Mouse (Mus musculus) T-helper 2 cell (primary cell): ENCODE measurements around the gene Ndufb4.
"Not testable (repeated sequence)": the region's sequence is repeated elsewhere in the genome, so short reads cannot be mapped to it uniquely, and the experiment has no call there.

ENCODE experiments used
- in situ Hi-C: fragments of 300-600 bp; cut with MboI, MseI; formaldehyde crosslinking; loops from one replicate; pipeline ENCODE4 v1.15.1; 2025; ENCODE audit warnings: high pct_unique_total_duplicates

Gene Ndufb4

GRCm38 (mm10) chr16:37653731-37654657, at the start of gene Ndufb4:
TSS of gene Ndufb4 (minus strand) at chr16:37654453.
- in situ Hi-C loops, result loop anchor here (10.0 kb wide), 1 partner anchor 109 kb away; no protein-coding TSS in a partner anchor

GRCm38 (mm10) chr16:37703884-37704283, 49.6 kb upstream of the Ndufb4 start:
- in situ Hi-C loops, result no loop called here

GRCm38 (mm10) chr16:37700071-37700470, 45.8 kb upstream of the Ndufb4 start:
- in situ Hi-C loops, result not testable (repeated sequence)

- in situ Hi-C loops, result no loop called here
These were observed 44.5 kb upstream of the Ndufb4 start for GRCm38 (mm10) chr16:37698767-37699166.

GRCm38 (mm10) chr16:37697271-37697670, 43.0 kb upstream of the Ndufb4 start:
- in situ Hi-C loops, result no loop called here

- in situ Hi-C loops, result no loop called here
These were observed 36.9 kb upstream of the Ndufb4 start for GRCm38 (mm10) chr16:37690932-37691730.

- in situ Hi-C loops, result no loop called here
These were observed 36.2 kb upstream of the Ndufb4 start for GRCm38 (mm10) chr16:37690465-37690864.

- in situ Hi-C loops, result no loop called here
These were observed 35.7 kb upstream of the Ndufb4 start for GRCm38 (mm10) chr16:37689934-37690333.

- in situ Hi-C loops, result no loop called here
These were observed 35.1 kb upstream of the Ndufb4 start for GRCm38 (mm10) chr16:37689251-37689926.

GRCm38 (mm10) chr16:37688181-37688580, 33.9 kb upstream of the Ndufb4 start:
- in situ Hi-C loops, result no loop called here

GRCm38 (mm10) chr16:37687301-37687980, 33.2 kb upstream of the Ndufb4 start:
- in situ Hi-C loops, result no loop called here

- in situ Hi-C loops, result no loop called here
These were observed 32.6 kb upstream of the Ndufb4 start for GRCm38 (mm10) chr16:37686834-37687233.

GRCm38 (mm10) chr16:37685946-37686600, 31.8 kb upstream of the Ndufb4 start:
- in situ Hi-C loops, result no loop called here

GRCm38 (mm10) chr16:37684634-37685441, 30.6 kb upstream of the Ndufb4 start:
- in situ Hi-C loops, result no loop called here

- in situ Hi-C loops, result no loop called here
These were observed 30.0 kb upstream of the Ndufb4 start for GRCm38 (mm10) chr16:37684259-37684633.

- in situ Hi-C loops, result no loop called here
These were observed 29.2 kb upstream of the Ndufb4 start for GRCm38 (mm10) chr16:37683154-37684130.

GRCm38 (mm10) chr16:37682309-37682975, 28.2 kb upstream of the Ndufb4 start:
- in situ Hi-C loops, result no loop called here

GRCm38 (mm10) chr16:37680831-37681230, 26.6 kb upstream of the Ndufb4 start:
- in situ Hi-C loops, result no loop called here
